Mouse (Mus musculus): ENCODE measurements at regions not wholly inside any gene's neighbourhood (a gene's known extent, or its start where the extent isn't known, plus 50 kb on each side); places are given as distances from the start of the nearest gene placed in this dataset.
"Not testable (repeated sequence)": the region's sequence is repeated elsewhere in the genome, so short reads cannot be mapped to it uniquely, and the experiment has no call there.

DNA sequence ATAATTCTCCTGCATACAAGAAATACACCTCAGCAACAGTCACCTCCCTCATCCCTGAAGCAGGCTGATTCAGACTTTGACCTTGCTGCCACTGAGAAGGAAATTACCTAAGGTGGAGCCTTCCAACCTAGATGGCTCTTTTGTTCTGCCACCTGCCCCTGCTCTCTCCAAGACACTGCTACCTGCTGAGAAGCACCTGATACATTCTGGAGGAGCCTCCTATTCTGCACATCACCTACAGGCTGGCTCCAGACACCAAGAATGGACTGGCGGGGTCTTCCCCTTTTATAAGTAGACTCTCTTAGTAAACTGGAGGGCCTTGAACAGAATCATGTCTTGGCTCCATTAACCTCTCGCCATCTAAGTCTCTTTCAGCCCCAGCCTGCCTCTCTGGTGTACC, 1149.5 kb upstream of the 2610301B20Rik start:
- H3K4me3 ChIP-seq (ENCODE audit: low read depth, low read length); H3K4me2 ChIP-seq (ENCODE audit: low read depth); H3K9me3 ChIP-seq (ENCODE audit: low read length); H3K27ac ChIP-seq (ENCODE audit: low read depth, low read length); H3K27me3 ChIP-seq (ENCODE audit: insufficient read depth, low read length); H3K36me3 ChIP-seq (ENCODE audit: insufficient read depth); H3K4me1 ChIP-seq (ENCODE audit: insufficient read depth); DNase-seq; H3K9ac ChIP-seq; ATAC-seq: not testable (repeated sequence)
- WGBS = 83% methylated on average over 2 of the region's 2 CpGs

DNA sequence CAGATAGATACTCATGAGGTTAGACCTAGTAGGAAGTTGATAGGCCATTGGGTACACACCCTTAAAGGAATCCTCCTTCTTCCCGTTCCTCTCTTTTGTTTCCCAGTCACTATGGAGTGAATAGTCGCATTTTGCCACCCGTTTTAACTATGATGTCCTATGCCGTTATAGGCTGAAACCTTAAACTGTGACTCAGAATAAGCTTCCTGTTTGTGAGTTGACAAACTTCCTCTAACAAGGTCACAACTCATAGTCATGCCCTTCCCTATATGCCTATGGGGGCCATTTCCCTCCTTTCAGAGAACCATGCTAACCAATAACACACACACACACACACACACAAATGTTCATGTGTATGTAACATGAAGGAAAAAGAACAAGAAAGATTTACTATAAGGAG, 1136.6 kb upstream of the 2610301B20Rik start:
- H3K4me1 ChIP-seq (ENCODE audit: insufficient read depth) = no peaks in the 10 kb centered on the region
- no peak overlapping the region for H3K4me2 ChIP-seq (ENCODE audit: low read depth)
- H3K9ac ChIP-seq = no peak overlapping the region
- no peak for TF ChIP-seq CTCF (IDR thresholded peaks at IDR 0.05; ENCODE audit: low read depth)
- no peaks in the 10 kb centered on the region for H3K9me3 ChIP-seq (ENCODE audit: low read length)
- no peak for ATAC-seq
- no peak for DNase-seq
- no peaks in the 10 kb centered on the region for H3K36me3 ChIP-seq (ENCODE audit: insufficient read depth)
- no peak overlapping the region for H3K27ac ChIP-seq (ENCODE audit: low read depth, low read length)
- no peak overlapping the region for H3K4me3 ChIP-seq (ENCODE audit: low read depth, low read length)
- no peaks in the 10 kb centered on the region for H3K27me3 ChIP-seq (ENCODE audit: insufficient read depth, low read length)
- 83% methylated on average over 4 of the region's 4 CpGs for WGBS

DNA sequence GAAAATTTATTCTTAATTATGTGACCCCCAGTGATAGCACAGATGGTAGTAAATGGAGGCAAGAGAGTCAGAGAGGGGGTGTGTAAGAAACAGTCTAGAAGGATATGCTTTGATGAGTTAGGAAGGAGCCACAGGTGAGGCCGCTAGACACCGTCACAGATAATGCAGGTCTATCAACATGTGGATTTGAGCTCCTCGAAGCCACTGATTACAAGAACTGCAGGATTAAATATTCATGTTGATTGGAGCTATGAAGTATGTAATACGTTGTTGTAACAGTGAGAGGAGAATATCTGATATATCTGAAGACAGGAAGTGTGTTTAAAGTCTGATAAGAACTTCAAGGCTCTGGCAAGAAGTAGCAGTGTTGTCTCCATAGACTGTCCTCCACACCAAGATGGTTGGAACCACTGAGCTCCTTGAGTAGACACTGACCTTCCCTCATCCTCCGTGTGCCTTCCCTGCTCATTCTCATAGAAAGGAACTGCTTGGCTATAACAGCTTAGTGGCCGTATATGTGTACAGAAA, 1126.8 kb upstream of the 2610301B20Rik start:
- ATAC-seq (no peak), DNase-seq (no peak)
- Histone ChIP-seq H3K4me2 (ENCODE audit: low read depth) (no peak overlapping the region), H3K9me3 (ENCODE audit: low read length) (no peaks in the 10 kb centered on the region), H3K27ac (ENCODE audit: low read depth, low read length) (no peak overlapping the region), H3K4me3 (ENCODE audit: low read depth, low read length) (no peak overlapping the region), H3K4me1 (ENCODE audit: insufficient read depth) (no peaks in the 10 kb centered on the region), H3K27me3 (ENCODE audit: insufficient read depth, low read length) (no peaks in the 10 kb centered on the region), H3K9ac (no peak overlapping the region), H3K36me3 (ENCODE audit: insufficient read depth) (no peaks in the 10 kb centered on the region)
- no peak for TF ChIP-seq CTCF (IDR thresholded peaks at IDR 0.05; ENCODE audit: low read depth)
- 91% methylated on average over 6 of the region's 6 CpGs for whole genome bisulfite sequencing

DNA sequence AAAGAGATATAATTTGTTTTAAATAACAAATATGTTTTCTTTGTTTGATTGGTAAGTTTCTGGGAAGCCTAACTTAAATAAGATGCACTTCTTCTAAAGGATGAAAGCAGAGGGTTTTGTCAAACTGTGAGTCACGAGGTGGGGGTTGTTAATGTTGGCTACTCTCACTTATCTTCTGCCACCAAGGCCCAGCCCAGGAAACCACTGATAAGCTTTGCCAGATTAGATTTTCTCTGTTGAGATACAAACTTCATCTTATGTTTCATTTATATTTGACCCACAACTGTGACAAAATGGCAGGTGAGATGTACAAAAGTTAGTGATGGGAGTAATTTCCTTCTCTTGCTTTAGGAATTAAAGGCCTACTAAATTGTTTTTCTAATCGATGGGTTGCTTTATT, 1126.2 kb upstream of the 2610301B20Rik start:
- ATAC-seq (no peak), DNase-seq (no peak)
- Histone ChIP-seq H3K9ac (no peak overlapping the region), H3K4me2 (ENCODE audit: low read depth) (no peak overlapping the region), H3K36me3 (ENCODE audit: insufficient read depth) (no peaks in the 10 kb centered on the region), H3K27ac (ENCODE audit: low read depth, low read length) (no peak overlapping the region), H3K9me3 (ENCODE audit: low read length) (no peaks in the 10 kb centered on the region), H3K4me3 (ENCODE audit: low read depth, low read length) (no peak overlapping the region), H3K27me3 (ENCODE audit: insufficient read depth, low read length) (no peaks in the 10 kb centered on the region), H3K4me1 (ENCODE audit: insufficient read depth) (no peaks in the 10 kb centered on the region)
- 86% methylated on average over 2 of the region's 2 CpGs for WGBS
- TF ChIP-seq CTCF (IDR thresholded peaks at IDR 0.05; ENCODE audit: low read depth) = no peak

DNA sequence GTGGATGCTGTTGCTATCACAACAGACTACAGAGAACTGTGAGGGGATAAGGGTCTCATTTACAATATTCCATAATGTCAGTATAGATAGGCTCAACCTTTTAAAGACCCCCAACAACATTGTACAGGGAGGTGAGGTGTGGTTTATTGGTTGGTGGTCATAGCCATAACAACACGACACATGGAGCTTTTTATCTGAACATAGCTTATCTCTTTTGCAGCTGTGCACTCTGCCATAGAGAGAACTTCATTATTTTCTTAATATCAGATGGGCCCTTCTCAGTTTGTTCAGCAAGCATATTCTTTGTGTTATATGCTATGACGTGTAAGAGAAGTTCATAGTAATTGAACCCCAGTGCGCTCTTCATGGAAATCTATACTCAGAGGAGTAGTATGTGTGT, 1124.4 kb upstream of the 2610301B20Rik start:
- no peak overlapping the region for H3K9ac ChIP-seq
- no peak for TF ChIP-seq CTCF (IDR thresholded peaks at IDR 0.05; ENCODE audit: low read depth)
- WGBS = 92% methylated on average over 3 of the region's 3 CpGs
- no peak overlapping the region for H3K4me2 ChIP-seq (ENCODE audit: low read depth)
- H3K4me1 ChIP-seq (ENCODE audit: insufficient read depth) = no peaks in the 10 kb centered on the region
- no peaks in the 10 kb centered on the region for H3K36me3 ChIP-seq (ENCODE audit: insufficient read depth)
- no peaks in the 10 kb centered on the region for H3K9me3 ChIP-seq (ENCODE audit: low read length)
- DNase-seq (no peak), ATAC-seq (no peak)
- H3K27ac ChIP-seq (ENCODE audit: low read depth, low read length) = no peak overlapping the region
- H3K27me3 ChIP-seq (ENCODE audit: insufficient read depth, low read length) = no peaks in the 10 kb centered on the region
- H3K4me3 ChIP-seq (ENCODE audit: low read depth, low read length) = no peak overlapping the region

DNA sequence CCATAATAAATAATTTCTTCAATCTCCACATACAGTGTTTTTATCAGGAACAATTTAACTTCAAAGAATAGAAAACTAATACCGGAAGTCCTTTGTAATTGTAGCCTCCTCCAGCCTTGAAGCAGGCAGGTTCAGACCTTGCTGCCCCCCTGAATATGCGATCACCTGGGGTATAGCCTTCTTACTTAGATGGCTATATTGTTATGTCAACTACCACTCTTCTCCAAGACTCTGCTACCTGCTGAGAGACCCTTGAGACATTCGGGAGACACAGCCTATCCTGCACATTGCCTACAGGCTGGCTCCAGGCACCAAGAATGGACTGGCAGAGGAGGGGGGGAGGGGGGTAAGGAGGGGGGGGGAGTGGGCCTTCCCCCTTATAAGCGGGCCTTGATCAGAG, 1123.9 kb upstream of the 2610301B20Rik start:
- H3K27ac ChIP-seq (ENCODE audit: low read depth, low read length) = no peak overlapping the region
- WGBS = 72% methylated on average over 4 of the region's 4 CpGs
- ATAC-seq (no peak), DNase-seq (no peak)
- no peaks in the 10 kb centered on the region for H3K9me3 ChIP-seq (ENCODE audit: low read length)
- H3K36me3 ChIP-seq (ENCODE audit: insufficient read depth) = no peaks in the 10 kb centered on the region
- no peak overlapping the region for H3K4me2 ChIP-seq (ENCODE audit: low read depth)
- no peak overlapping the region for H3K9ac ChIP-seq
- TF ChIP-seq CTCF (IDR thresholded peaks at IDR 0.05; ENCODE audit: low read depth) = no peak
- no peaks in the 10 kb centered on the region for H3K4me1 ChIP-seq (ENCODE audit: insufficient read depth)
- no peaks in the 10 kb centered on the region for H3K27me3 ChIP-seq (ENCODE audit: insufficient read depth, low read length)
- no peak overlapping the region for H3K4me3 ChIP-seq (ENCODE audit: low read depth, low read length)

DNA sequence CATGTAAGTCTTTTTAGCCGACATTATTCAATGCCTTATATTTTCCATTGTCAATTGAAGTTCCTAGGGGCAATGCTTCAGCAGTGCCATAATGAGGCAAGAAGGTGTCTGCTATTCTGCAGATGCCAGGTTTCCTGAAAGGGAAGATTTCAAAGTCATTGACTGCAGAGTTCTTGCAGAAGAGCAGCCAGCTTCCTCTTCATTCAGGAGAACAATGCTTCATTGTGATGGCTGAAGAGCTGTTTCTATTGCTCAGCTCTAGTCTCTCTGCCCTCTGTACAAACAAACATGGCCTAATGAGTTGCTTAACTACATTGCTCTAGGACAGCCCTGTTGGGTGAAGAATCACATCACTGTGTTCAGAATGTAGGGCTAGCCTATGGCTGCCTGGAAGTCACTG, 1111.0 kb upstream of the 2610301B20Rik start:
- Histone ChIP-seq H3K27ac (ENCODE audit: low read depth, low read length) (no peak overlapping the region), H3K36me3 (ENCODE audit: insufficient read depth) (no peaks in the 10 kb centered on the region), H3K4me1 (ENCODE audit: insufficient read depth) (no peaks in the 10 kb centered on the region), H3K4me3 (ENCODE audit: low read depth, low read length) (no peak overlapping the region), H3K9me3 (ENCODE audit: low read length) (no peaks in the 10 kb centered on the region), H3K27me3 (ENCODE audit: insufficient read depth, low read length) (no peaks in the 10 kb centered on the region), H3K4me2 (ENCODE audit: low read depth) (no peak overlapping the region), H3K9ac (no peak overlapping the region)
- 65% methylated on average over 1 of the region's 1 CpGs for WGBS
- TF ChIP-seq CTCF (IDR thresholded peaks at IDR 0.05; ENCODE audit: low read depth) = no peak
- ATAC-seq (no peak), DNase-seq (no peak)
